Mouse (Mus musculus) ovary, postnatal 14 days (tissue): Measurements from ENCODE around the gene Serf2.

Experiments used
- DNase-seq: peaks from one replicate; pipeline ENCODE4 v3.0.0; 2022; ENCODE audit warnings: low spot score

The Serf2 gene

GRCm38 (mm10) chr2:121505942-121506882 lies 57.2 kb downstream of the Serf2 start, which contains the start of the genes Mfap1a and Wdr76:
Mfap1a (minus strand) TSS chr2:121506665.
Wdr76 (plus strand) TSS chr2:121506723.
- peak; percentile 71 for DNase-seq

DNA sequence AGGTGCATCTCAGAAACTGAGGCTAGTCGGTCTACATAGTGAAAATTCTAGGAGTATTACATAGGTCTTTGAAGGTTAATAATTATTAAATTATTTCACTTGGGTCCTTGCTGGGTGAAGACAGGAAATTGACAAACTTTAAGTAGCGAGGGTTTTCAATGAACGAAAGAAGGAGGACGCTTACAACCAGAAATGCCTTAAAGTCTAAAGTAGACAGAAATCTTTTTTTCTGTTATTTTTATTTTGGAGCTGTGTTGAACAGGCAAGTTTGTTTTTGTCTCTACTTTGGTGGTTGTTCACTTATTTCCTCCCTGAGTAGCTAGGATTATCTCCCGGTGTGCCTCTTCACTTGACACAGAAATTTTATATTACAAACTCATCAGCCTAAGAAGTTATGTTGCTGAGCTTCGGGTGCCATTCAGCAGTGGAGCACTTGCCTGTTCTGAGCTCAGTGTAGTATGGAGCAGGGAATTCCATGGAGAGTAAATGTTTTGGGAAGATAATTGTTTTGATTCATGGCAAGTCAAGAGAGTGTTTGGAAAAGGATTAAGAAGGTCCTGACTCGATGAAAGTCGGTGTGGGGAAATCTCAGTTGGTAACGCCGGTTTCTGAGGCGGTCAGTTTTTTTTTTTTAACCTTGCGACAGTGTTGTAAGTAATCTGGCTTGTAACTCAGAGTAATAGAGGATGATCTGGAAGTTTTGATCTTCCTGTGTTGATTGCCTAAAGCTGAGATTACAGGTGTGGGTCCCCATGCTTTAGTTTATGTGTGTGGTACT lies 58.4 kb downstream of the Serf2 start:
- no peak for DNase-seq
